Mouse (Mus musculus) retina, postnatal 7 days (tissue): Measurements from ENCODE around the gene Hilpda.
A peak's percentile ranks its signal among the peaks of the same experiment; 100 is the strongest.

Experiments used
- DNase-seq: peaks from one replicate; pipeline ENCODE4 v3.0.0-alpha.2; 2012; ENCODE audit warnings: low read depth, low spot score

Gene Hilpda

GRCm38 (mm10) chr6:29272312-29273072 is at the start of gene Hilpda:
Gene Hilpda, plus strand, starts transcription at chr6:29272488.
- peak; percentile 79 for DNase-seq

GRCm38 (mm10) chr6:29229265-29229913 is 42.9 kb upstream of the Hilpda start:
- no peak for DNase-seq

- DNase-seq: no peak
Observed at GRCm38 (mm10) chr6:29230386-29230785, 41.9 kb upstream of the Hilpda start.

GRCm38 (mm10) chr6:29231799-29232198 is 40.5 kb upstream of the Hilpda start:
- DNase-seq: no peak

GRCm38 (mm10) chr6:29232321-29232720 is 40.0 kb upstream of the Hilpda start:
- no peak for DNase-seq

GRCm38 (mm10) chr6:29233710-29234109 is 38.6 kb upstream of the Hilpda start:
- no peak for DNase-seq

- no peak for DNase-seq
Observed at GRCm38 (mm10) chr6:29234272-29234671, 38.0 kb upstream of the Hilpda start.

- DNase-seq: peak; percentile 61
Observed at GRCm38 (mm10) chr6:29240806-29241205, 31.5 kb upstream of the Hilpda start.

GRCm38 (mm10) chr6:29241697-29242096 is 30.6 kb upstream of the Hilpda start:
- DNase-seq: no peak

GRCm38 (mm10) chr6:29242265-29242664 is 30.0 kb upstream of the Hilpda start:
- no peak for DNase-seq

- DNase-seq: no peak
Observed at GRCm38 (mm10) chr6:29245272-29246120, 26.8 kb upstream of the Hilpda start.

- DNase-seq: no peak
Observed at GRCm38 (mm10) chr6:29246183-29246582, 26.1 kb upstream of the Hilpda start.

- no peak for DNase-seq
Observed at GRCm38 (mm10) chr6:29246585-29246984, 25.7 kb upstream of the Hilpda start.

- no peak for DNase-seq
Observed at GRCm38 (mm10) chr6:29247072-29247471, 25.2 kb upstream of the Hilpda start.

GRCm38 (mm10) chr6:29259418-29259817 is 12.9 kb upstream of the Hilpda start:
- DNase-seq: no peak

- DNase-seq: no peak
Observed at GRCm38 (mm10) chr6:29261831-29262230, 10.5 kb upstream of the Hilpda start.

- no peak for DNase-seq
Observed at GRCm38 (mm10) chr6:29263650-29264455, 8.4 kb upstream of the Hilpda start.

GRCm38 (mm10) chr6:29264456-29264781 is 7.9 kb upstream of the Hilpda start:
- no peak for DNase-seq

- no peak for DNase-seq
Observed at GRCm38 (mm10) chr6:29266936-29267335, 5.4 kb upstream of the Hilpda start.

GRCm38 (mm10) chr6:29269006-29269668 is 3.2 kb upstream of the Hilpda start:
- DNase-seq: no peak

GRCm38 (mm10) chr6:29270961-29271360 is 1.3 kb upstream of the Hilpda start:
- no peak for DNase-seq
